Mouse (Mus musculus) kidney, postnatal 0 days (tissue): ENCODE results near the gene H2afy2. TPM values are rescaled to one million over a fixed set of nuclear protein-coding genes. Genes with fewer than 3 reads are reported as not detected.

ENCODE experiments used
- ATAC-seq: fragments of 200-750 bp; cut with Nextera tagmentation; replicated peaks from 2 replicates; pipeline ENCODE4 v1.8.0; 2017; ENCODE audit warnings: low read depth, moderate number of reproducible peaks, moderate TSS enrichment, moderate library complexity; ENCODE audit not compliant: low FRiP score
- DNase-seq: peaks from one replicate; pipeline ENCODE4 v3.0.0-alpha.2; 2016; ENCODE audit warnings: low spot score
- H3K27ac ChIP-seq: fragments of 300-500 bp; sonication (generic); 2 replicates; pipeline ENCODE4 v1.5.1; 2014; ENCODE audit warnings: mild to moderate bottlenecking
- H3K27me3 ChIP-seq: fragments of 300-500 bp; sonication (generic); 2 replicates; pipeline ENCODE4 v1.6.1; 2014; ENCODE audit warnings: low read length, mixed read lengths; ENCODE audit not compliant: insufficient read depth
- H3K36me3 ChIP-seq: fragments of 300-500 bp; sonication (generic); 2 replicates; pipeline ENCODE4 v1.6.1; 2014; ENCODE audit warnings: low read length, mixed read lengths; ENCODE audit not compliant: insufficient read depth
- H3K4me1 ChIP-seq: fragments of 300-500 bp; sonication (generic); replicated peaks from 2 replicates; pipeline ENCODE4 v1.6.1; 2014; ENCODE audit warnings: antibody characterized with exemption, low read length, mixed read lengths; ENCODE audit not compliant: insufficient read depth
- H3K4me2 ChIP-seq: fragments of 300-500 bp; sonication (generic); 2 replicates; pipeline ENCODE4 v1.6.1; 2014; ENCODE audit warnings: mild to moderate bottlenecking, low read length, moderate library complexity, mixed read lengths
- H3K4me3 ChIP-seq: fragments of 300-500 bp; sonication (generic); replicated peaks from 2 replicates; pipeline ENCODE4 v1.5.1; 2014; ENCODE audit warnings: low read depth, low read length
- H3K9ac ChIP-seq: fragments of 300-500 bp; sonication (generic); 2 replicates; pipeline ENCODE4 v1.6.1; 2014; ENCODE audit warnings: low read depth, low read length
- H3K9me3 ChIP-seq: fragments of 300-500 bp; sonication (generic); replicated peaks from 2 replicates; pipeline ENCODE4 v1.6.1; 2016; ENCODE audit warnings: low read length, inconsistent platforms, mixed read lengths
- CTCF ChIP-seq: IDR thresholded peaks from 2 replicates; pipeline ENCODE4 v1.5.1; 2016; ENCODE audit warnings: antibody characterized with exemption, low read depth, mild to moderate bottlenecking, moderate library complexity
- WGBS: fragments of 180-500 bp; shearing (Covaris S2); extraction: QIAGEN DNeasy Blood & Tissue Kit; methylation state at CpG from one replicate; pipeline ENCODE4 v1.1.7; 2014; 5-methylcytosine and 5-hydroxymethylcytosine counted together
- microRNA-seq: library from miRNA; unstranded; fragments of <30 nt; microRNA quantifications from one replicate; pipeline ENCODE4, GENCODE M21; 2016
- polyA plus RNA-seq: library from polyadenylated mRNA; unstranded; fragments of >200 nt; fragmentation: Nextera tagmentation; extraction: Ambion mirVana; gene quantifications from 2 replicates; pipeline ENCODE4 v1.2.1, GENCODE M21; 2015

Gene H2afy2
- polyA plus RNA-seq, 1 experiment from 2014 or later: 83.0 TPM

GRCm38 (mm10) chr10:61695703-61696559 lies 88.0 kb downstream of the H2afy2 start:
- Histone ChIP-seq H3K4me2 (peak overlapping the region; percentile 100), H3K4me1 (peaks cover 12% of the 10 kb centered on the region), H3K27me3 (no peaks in the 10 kb centered on the region), H3K36me3 (peaks cover 27% of the 10 kb centered on the region), H3K9me3 (no peaks in the 10 kb centered on the region), H3K9ac (peak overlapping the region; percentile 84), H3K27ac (peak overlapping the region; percentile 67; the same call in 1 of the 2 replicates), H3K4me3 (peak overlapping the region; percentile 96)
- 1% methylated on average over 101 of the region's 111 CpGs for WGBS
- peak; percentile 23; the same call in 1 of the 2 replicates for ATAC-seq
- DNase-seq: no peak
- TF ChIP-seq CTCF: no peak

- Histone ChIP-seq H3K9me3 (no peaks in the 10 kb centered on the region), H3K4me1 (peaks cover 12% of the 10 kb centered on the region), H3K27ac (peak within 1 kb of the TSS; percentile 67; the same call in 1 of the 2 replicates), H3K9ac (peak within 1 kb of the TSS; percentile 84), H3K4me2 (peak within 1 kb of the TSS; percentile 100), H3K4me3 (peak within 1 kb of the TSS; percentile 96), H3K27me3 (no peaks in the 10 kb centered on the region), H3K36me3 (peaks cover 30% of the 10 kb centered on the region)
- WGBS: 2% methylated on average over 42 of the region's 42 CpGs
- ATAC-seq: peak; percentile 94
- TF ChIP-seq CTCF: peak; percentile 59
- peak; percentile 99 for DNase-seq
These were observed 88.9 kb downstream of the H2afy2 start, which contains the start of gene Tysnd1 for GRCm38 (mm10) chr10:61694870-61695670. Tysnd1 (plus strand) TSS chr10:61695514.

- Histone ChIP-seq H3K4me2 (no peak overlapping the region), H3K36me3 (peaks cover 45% of the 10 kb centered on the region), H3K9ac (no peak overlapping the region), H3K27me3 (no peaks in the 10 kb centered on the region), H3K4me1 (peaks cover 12% of the 10 kb centered on the region), H3K4me3 (no peak overlapping the region), H3K9me3 (no peaks in the 10 kb centered on the region), H3K27ac (no peak overlapping the region)
- no peak for TF ChIP-seq CTCF
- no peak for DNase-seq
- WGBS: 75% methylated on average over 4 of the region's 4 CpGs
- no peak for ATAC-seq
These were observed 90.4 kb downstream of the H2afy2 start for GRCm38 (mm10) chr10:61693563-61693962.

- WGBS: 85% methylated on average over 8 of the region's 8 CpGs
- H3K36me3 ChIP-seq: peaks cover 69% of the 10 kb centered on the region
- no peaks in the 10 kb centered on the region for H3K4me1 ChIP-seq
- ATAC-seq (no peak), DNase-seq (no peak)
- H3K4me2 ChIP-seq: no peak overlapping the region
- no peak overlapping the region for H3K27ac ChIP-seq
- no peak for TF ChIP-seq CTCF
- no peak overlapping the region for H3K4me3 ChIP-seq
- H3K27me3 ChIP-seq: no peaks in the 10 kb centered on the region
- H3K9ac ChIP-seq: no peak overlapping the region
- no peaks in the 10 kb centered on the region for H3K9me3 ChIP-seq
These were observed 94.5 kb downstream of the H2afy2 start for GRCm38 (mm10) chr10:61689405-61689804.

Small RNA genes within 50 kb of the gene (microRNA-seq; reads per million reads assigned to microRNA genes)
- not detected for gene Mir5108

Other genes starting within 250 kb of the H2afy2 start
- 0.09 and 0.14 TPM in 2 replicates for gene Npffr1, start 188.7 kb downstream of the H2afy2 start, polyA plus RNA-seq
- gene Ppa1, start 135.6 kb downstream of the H2afy2 start, polyA plus RNA-seq: 111 and 121 TPM in 2 replicates
- gene Sar1a, start 103.8 kb downstream of the H2afy2 start, polyA plus RNA-seq: 184 and 205 TPM in 2 replicates
- 41.2 and 49.6 TPM in 2 replicates for gene Tysnd1, start 88.6 kb downstream of the H2afy2 start, polyA plus RNA-seq
- gene Aifm2, start 68.9 kb downstream of the H2afy2 start, polyA plus RNA-seq: 21.4 and 22.1 TPM in 2 replicates
- 5.8 and 7.3 TPM in 2 replicates for gene Col13a1, start 195.0 kb upstream of the H2afy2 start, polyA plus RNA-seq